Mouse (Mus musculus): ENCODE results near the gene Psmd3.
"Not testable (repeated sequence)": the region's sequence is repeated elsewhere in the genome, so short reads cannot be mapped to it uniquely, and the experiment has no call there.

Psmd3 gene

GRCm38 (mm10) chr11:98681786-98682745, at the start of gene Psmd3:
TSS of gene Psmd3 (plus strand) at chr11:98682554.
- DNase-seq (ENCODE audit: low read depth, low spot score): peak; percentile 98

GRCm38 (mm10) chr11:98635312-98635970, 46.9 kb upstream of the Psmd3 start:
- not testable (repeated sequence) for DNase-seq (ENCODE audit: low read depth, low spot score)

- DNase-seq (ENCODE audit: low read depth, low spot score): no peak
Measured at GRCm38 (mm10) chr11:98637501-98637900, 44.9 kb upstream of the Psmd3 start.

- no peak for DNase-seq (ENCODE audit: low read depth, low spot score)
Measured at GRCm38 (mm10) chr11:98640091-98640490, 42.3 kb upstream of the Psmd3 start.

GRCm38 (mm10) chr11:98644757-98645156, 37.6 kb upstream of the Psmd3 start:
- DNase-seq (ENCODE audit: low read depth, low spot score): no peak

GRCm38 (mm10) chr11:98645946-98646345, 36.4 kb upstream of the Psmd3 start:
- no peak for DNase-seq (ENCODE audit: low read depth, low spot score)

- no peak for DNase-seq (ENCODE audit: low read depth, low spot score)
Measured at GRCm38 (mm10) chr11:98646459-98646858, 35.9 kb upstream of the Psmd3 start, which contains the start of gene Gsdma2. TSS of gene Gsdma2 (plus strand) at chr11:98646759.

GRCm38 (mm10) chr11:98655076-98655475, 27.3 kb upstream of the Psmd3 start:
- DNase-seq (ENCODE audit: low read depth, low spot score): peak; percentile 26

GRCm38 (mm10) chr11:98660517-98660916, 21.8 kb upstream of the Psmd3 start:
- DNase-seq (ENCODE audit: low read depth, low spot score): peak; percentile 67

- DNase-seq (ENCODE audit: low read depth, low spot score): no peak
Measured at GRCm38 (mm10) chr11:98664091-98664490, 18.3 kb upstream of the Psmd3 start, which contains the start of gene Gsdma. TSS of gene Gsdma (plus strand) at chr11:98664351.

GRCm38 (mm10) chr11:98668984-98669383, 13.4 kb upstream of the Psmd3 start:
- no peak for DNase-seq (ENCODE audit: low read depth, low spot score)

GRCm38 (mm10) chr11:98671284-98671815, 11.0 kb upstream of the Psmd3 start:
- no peak for DNase-seq (ENCODE audit: low read depth, low spot score)

GRCm38 (mm10) chr11:98671857-98672256, 10.5 kb upstream of the Psmd3 start:
- no peak for DNase-seq (ENCODE audit: low read depth, low spot score)

GRCm38 (mm10) chr11:98672482-98672881, 9.9 kb upstream of the Psmd3 start:
- no peak for DNase-seq (ENCODE audit: low read depth, low spot score)

GRCm38 (mm10) chr11:98673136-98673535, 9.2 kb upstream of the Psmd3 start:
- peak; percentile 57 for DNase-seq (ENCODE audit: low read depth, low spot score)

- no peak for DNase-seq (ENCODE audit: low read depth, low spot score)
Measured at GRCm38 (mm10) chr11:98675829-98676363, 6.5 kb upstream of the Psmd3 start.

- no peak for DNase-seq (ENCODE audit: low read depth, low spot score)
Measured at GRCm38 (mm10) chr11:98680023-98680422, 2.3 kb upstream of the Psmd3 start.

GRCm38 (mm10) chr11:98680595-98680994, 1.8 kb upstream of the Psmd3 start:
- not testable (repeated sequence) for DNase-seq (ENCODE audit: low read depth, low spot score)

GRCm38 (mm10) chr11:98681186-98681585, 1.2 kb upstream of the Psmd3 start:
- DNase-seq (ENCODE audit: low read depth, low spot score): no peak

GRCm38 (mm10) chr11:98682811-98683210, 457 bp downstream of the Psmd3 start:
- DNase-seq (ENCODE audit: low read depth, low spot score): no peak

GRCm38 (mm10) chr11:98685642-98686041, 3.3 kb downstream of the Psmd3 start:
- no peak for DNase-seq (ENCODE audit: low read depth, low spot score)

- DNase-seq (ENCODE audit: low read depth, low spot score): no peak
Measured at GRCm38 (mm10) chr11:98686976-98687375, 4.6 kb downstream of the Psmd3 start.

All from forelimb bud, embryonic 11.5 days (tissue).